Mouse (Mus musculus) G1E (cell line): Measurements from ENCODE around the gene Vmn1r34. TPM values are rescaled to one million over a fixed set of nuclear protein-coding genes. Genes with fewer than 3 reads are reported as not detected.
"Not testable (repeated sequence)": the region's sequence is repeated elsewhere in the genome, so short reads cannot be mapped to it uniquely, and the experiment has no call there.

ENCODE experiments used
- ATAC-seq: 2 replicates; pipeline ENCODE4 v1.8.0; 2016; ENCODE audit warnings: mild to moderate bottlenecking; ENCODE audit not compliant: insufficient number of reproducible peaks, poor library complexity, low FRiP score, severe bottlenecking; ENCODE audit errors: extremely low read depth
- DNase-seq: peaks from one replicate; pipeline ENCODE4 v3.0.0; 2012; ENCODE audit warnings: low spot score
- H3K27me3 ChIP-seq: 2 replicates; pipeline ENCODE4 v1.6.1; 2012; ENCODE audit warnings: mild to moderate bottlenecking, low read length, inconsistent platforms; ENCODE audit not compliant: insufficient read depth
- H3K36me3 ChIP-seq: replicated peaks from 2 replicates; pipeline ENCODE3; 2012; ENCODE audit warnings: mild to moderate bottlenecking, inconsistent platforms
- H3K4me1 ChIP-seq: 2 replicates; pipeline ENCODE4 v1.6.1; 2012; ENCODE audit warnings: low read depth, low read length, inconsistent platforms, mixed read lengths; ENCODE audit not compliant: insufficient read depth
- H3K4me3 ChIP-seq: 2 replicates; pipeline ENCODE4 v1.5.1; 2012; ENCODE audit warnings: low read depth, mild to moderate bottlenecking, inconsistent platforms, low read length, moderate library complexity, mixed read lengths
- H3K9me3 ChIP-seq: replicated peaks from 2 replicates; pipeline ENCODE4 v1.6.1; 2012; ENCODE audit warnings: inconsistent platforms
- CTCF ChIP-seq: IDR thresholded peaks from 2 replicates; pipeline ENCODE4 v1.5.1; 2012; ENCODE audit warnings: low read depth, low read length, inconsistent platforms, mixed read lengths
- GATA1 ChIP-seq: IDR thresholded peaks from 2 replicates; pipeline ENCODE4 v1.6.1; 2012; ENCODE audit warnings: borderline replicate concordance, low read length, inconsistent platforms, mixed read lengths
- GATA2 ChIP-seq: IDR thresholded peaks from 2 replicates; pipeline ENCODE4 v1.6.1; 2012; ENCODE audit warnings: low read depth, low read length, inconsistent platforms, borderline replicate concordance
- POLR2AphosphoS5 ChIP-seq: IDR thresholded peaks from 2 replicates; pipeline ENCODE4 v1.6.1; 2012; ENCODE audit warnings: low read depth, low read length, inconsistent platforms; ENCODE audit not compliant: insufficient replicate concordance
- TAL1 ChIP-seq: conservative IDR thresholded peaks from 2 replicates; pipeline ENCODE4 v1.6.1; 2012; ENCODE audit warnings: low read depth, low read length, inconsistent platforms, mixed read lengths
- polyA plus RNA-seq: library from polyadenylated mRNA; stranded (reverse); fragments of >175 nt; gene quantifications from 2 replicates; pipeline ENCODE4 v1.2.3, GENCODE M21; 2012
- total RNA-seq, 2 experiments: library from RNA; stranded (forward) in 1 of 2; stranded (reverse) in 1 of 2; fragments of 200-1000 nt in 1 of 2; fragments of >200 nt in 1 of 2; fragmentation: Nextera tagmentation in 1 of 2; gene quantifications; 2 replicates each; pipeline ENCODE4 v1.2.3; 2014 to 2017

Gene Vmn1r34
- not detected in 2 replicates for total RNA-seq (2014; fragmentation: Nextera tagmentation)
- total RNA-seq (2017) = 0.11 and 0.17 TPM in 2 replicates
- polyA plus RNA-seq = not detected in 2 replicates

GRCm38 (mm10) chr6:66643779-66644178, at the start of gene Vmn1r34:
Gene Vmn1r34, minus strand, starts transcription at chr6:66643879.
- no peak for ATAC-seq
- no peaks in the 10 kb centered on the region for H3K27me3 ChIP-seq
- no peak within 1 kb of the TSS for H3K4me3 ChIP-seq
- no peaks in the 10 kb centered on the region for H3K4me1 ChIP-seq
- no peaks in the 10 kb centered on the region for H3K9me3 ChIP-seq
- H3K36me3 ChIP-seq = no peaks in the 10 kb centered on the region
- no peak for DNase-seq
- TF ChIP-seq TAL1 (no peak), POLR2AphosphoS5 (no peak), GATA2 (no peak), CTCF (no peak), GATA1 (no peak)

- Histone ChIP-seq H3K4me3 (no peak within 1 kb of the TSS), H3K36me3 (no peaks in the 10 kb centered on the region), H3K4me1 (no peaks in the 10 kb centered on the region), H3K9me3 (no peaks in the 10 kb centered on the region), H3K27me3 (no peaks in the 10 kb centered on the region)
- no peak for ATAC-seq
- TF ChIP-seq TAL1 (no peak), POLR2AphosphoS5 (no peak), GATA2 (no peak), CTCF (no peak), GATA1 (no peak)
- DNase-seq = no peak
These were observed 42.1 kb upstream of the Vmn1r34 start, which contains the start of gene Vmn1r35 for GRCm38 (mm10) chr6:66685806-66686205. Gene Vmn1r35, minus strand, starts transcription at chr6:66685906.

GRCm38 (mm10) chr6:66618182-66618581, 25.5 kb downstream of the Vmn1r34 start, which contains the start of gene Vmn1r33:
Gene Vmn1r33, minus strand, starts transcription at chr6:66618282.
- H3K4me1 ChIP-seq, H3K36me3 ChIP-seq, DNase-seq, H3K9me3 ChIP-seq, ATAC-seq, H3K27me3 ChIP-seq, H3K4me3 ChIP-seq: not testable (repeated sequence)

- Histone ChIP-seq H3K27me3 (no peaks in the 10 kb centered on the region), H3K4me1 (no peaks in the 10 kb centered on the region), H3K9me3 (no peaks in the 10 kb centered on the region), H3K36me3 (no peaks in the 10 kb centered on the region), H3K4me3 (no peak overlapping the region)
- ATAC-seq = no peak
- DNase-seq = no peak
- TF ChIP-seq TAL1 (no peak), GATA1 (no peak), POLR2AphosphoS5 (no peak), CTCF (no peak), GATA2 (no peak)
These were observed 47.9 kb downstream of the Vmn1r34 start for GRCm38 (mm10) chr6:66595804-66596203.

Other genes starting within 250 kb of the Vmn1r34 start
- gene Mad2l1, start 108.5 kb downstream of the Vmn1r34 start, total RNA-seq (2014; fragmentation: Nextera tagmentation) = 233 TPM in 2 replicates
- 137 and 159 TPM in 2 replicates for gene Mad2l1, start 108.5 kb downstream of the Vmn1r34 start, total RNA-seq (2017)
- gene Mad2l1, start 108.5 kb downstream of the Vmn1r34 start, polyA plus RNA-seq = 6.0 and 7.9 TPM in 2 replicates
- not detected in 2 replicates for gene Vmn1r32, start 83.8 kb downstream of the Vmn1r34 start, total RNA-seq (2014; fragmentation: Nextera tagmentation)
- 0.05 TPM in 1 of 2 replicates, not detected in the other for gene Vmn1r32, start 83.8 kb downstream of the Vmn1r34 start, total RNA-seq (2017)
- not detected in 2 replicates for gene Vmn1r32, start 83.8 kb downstream of the Vmn1r34 start, polyA plus RNA-seq
- gene Vmn1r33, start 25.6 kb downstream of the Vmn1r34 start, total RNA-seq (2014; fragmentation: Nextera tagmentation) = not detected in 2 replicates
- gene Vmn1r33, start 25.6 kb downstream of the Vmn1r34 start, total RNA-seq (2017) = 0.06 and 0.16 TPM in 2 replicates
- not detected in 2 replicates for gene Vmn1r33, start 25.6 kb downstream of the Vmn1r34 start, polyA plus RNA-seq
- not detected in 2 replicates for gene Vmn1r35, start 42.0 kb upstream of the Vmn1r34 start, total RNA-seq (2014; fragmentation: Nextera tagmentation)
- gene Vmn1r35, start 42.0 kb upstream of the Vmn1r34 start, total RNA-seq (2017) = 0.05 and 0.12 TPM in 2 replicates
- not detected in 2 replicates for gene Vmn1r35, start 42.0 kb upstream of the Vmn1r34 start, polyA plus RNA-seq
- not detected in 2 replicates for gene Vmn1r36, start 75.3 kb upstream of the Vmn1r34 start, total RNA-seq (2014; fragmentation: Nextera tagmentation)
- 0.16 TPM in 1 of 2 replicates, not detected in the other for gene Vmn1r36, start 75.3 kb upstream of the Vmn1r34 start, total RNA-seq (2017)
- not detected in 2 replicates for gene Vmn1r36, start 75.3 kb upstream of the Vmn1r34 start, polyA plus RNA-seq
- gene Vmn1r37, start 85.5 kb upstream of the Vmn1r34 start, total RNA-seq (2014; fragmentation: Nextera tagmentation) = not detected in 2 replicates
- not detected in 2 replicates for gene Vmn1r37, start 85.5 kb upstream of the Vmn1r34 start, total RNA-seq (2017)
- gene Vmn1r37, start 85.5 kb upstream of the Vmn1r34 start, polyA plus RNA-seq = not detected in 2 replicates
- gene Vmn1r38, start 138.7 kb upstream of the Vmn1r34 start, total RNA-seq (2014; fragmentation: Nextera tagmentation) = not detected in 2 replicates
- 0.06 and 0.11 TPM in 2 replicates for gene Vmn1r38, start 138.7 kb upstream of the Vmn1r34 start, total RNA-seq (2017)
- gene Vmn1r38, start 138.7 kb upstream of the Vmn1r34 start, polyA plus RNA-seq = not detected in 2 replicates
- not detected in 2 replicates for gene Vmn1r39, start 166.7 kb upstream of the Vmn1r34 start, total RNA-seq (2014; fragmentation: Nextera tagmentation)
- 0.17 and 0.22 TPM in 2 replicates for gene Vmn1r39, start 166.7 kb upstream of the Vmn1r34 start, total RNA-seq (2017)
- gene Vmn1r39, start 166.7 kb upstream of the Vmn1r34 start, polyA plus RNA-seq = not detected in 2 replicates